Mouse (Mus musculus) C2C12 (cell line): ENCODE results near the gene Gse1.

Experiments used
- CEBPB ChIP-seq: IDR thresholded peaks from one replicate; pipeline ENCODE4 v1.6.1; 2011; ENCODE audit warnings: low read depth, mild to moderate bottlenecking, control low read depth, moderate library complexity
- CTCF ChIP-seq: IDR thresholded peaks from one replicate; pipeline ENCODE4 v1.5.1; 2011; ENCODE audit not compliant: control insufficient read depth, insufficient read depth, insufficient read length
- FOSL1 ChIP-seq: IDR thresholded peaks from one replicate; pipeline ENCODE4 v1.8.0; 2011; ENCODE audit warnings: mild to moderate bottlenecking, low read length; ENCODE audit not compliant: poor library complexity, insufficient read depth, severe bottlenecking
- MAX ChIP-seq: IDR thresholded peaks from one replicate; pipeline ENCODE4 v1.6.1; 2011; ENCODE audit warnings: mild to moderate bottlenecking, control low read depth
- MYOD1 ChIP-seq: IDR thresholded peaks from one replicate; pipeline ENCODE4 v1.6.1; 2011; ENCODE audit warnings: low read depth; ENCODE audit not compliant: control insufficient read depth, insufficient read length
- MYOG ChIP-seq: IDR thresholded peaks from one replicate; pipeline ENCODE4 v1.6.1; 2011; ENCODE audit not compliant: control insufficient read depth, insufficient read length; ENCODE audit errors: extremely low read depth
- USF1 ChIP-seq: IDR thresholded peaks from one replicate; pipeline ENCODE4 v1.6.1; 2011; ENCODE audit warnings: low read depth, mild to moderate bottlenecking, control low read depth, moderate library complexity

- no peak for TF ChIP-seq CTCF
- TF ChIP-seq MYOD1: no peak
- no peak for TF ChIP-seq MAX
- no peak for TF ChIP-seq USF1
- no peak for TF ChIP-seq MYOG
- TF ChIP-seq FOSL1: no peak
- no peak for TF ChIP-seq CEBPB
Observed at GRCm38 (mm10) chr8:120375170-120375569, 146.9 kb downstream of the Gse1 start.
